Mouse (Mus musculus): ENCODE measurements at regions not wholly inside any gene's neighbourhood (a gene's known extent, or its start where the extent isn't known, plus 50 kb on each side); places are given as distances from the start of the nearest gene placed in this dataset.

DNA sequence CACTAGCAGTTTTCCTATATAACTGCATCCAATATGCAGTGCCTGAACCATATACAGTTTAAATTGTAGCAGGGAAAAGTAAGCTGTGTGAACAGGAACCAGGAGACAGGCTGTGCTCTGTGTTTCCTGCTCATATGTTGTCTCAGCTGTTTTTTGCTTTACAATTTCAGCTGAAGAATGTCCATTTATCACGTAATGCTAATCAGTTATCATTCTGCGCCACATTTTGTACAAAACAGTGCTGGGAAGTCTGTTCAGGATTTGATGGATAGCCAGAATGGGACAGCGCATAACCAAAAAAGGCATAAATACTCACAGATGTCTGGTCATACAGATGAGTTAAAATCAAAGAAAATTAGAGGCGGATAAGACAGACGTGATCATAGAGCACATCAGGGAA lies 360.9 kb upstream of the Adgrl3 start:
- TF ChIP-seq CTCF (IDR thresholded peaks at IDR 0.05 in 2 of 3, conservative IDR thresholded peaks at IDR 0.05 in 1 of 3; ENCODE audit: control insufficient read depth in 1 of 3, insufficient read depth in 1 of 3, low read depth in 2 of 3, low read length in 3 of 3, poor library complexity in 1 of 3, severe bottlenecking in 1 of 3) (no peak), MYC (IDR thresholded peaks at IDR 0.05; ENCODE audit: low read depth, low read length) (no peak)

All from MEL (cell line).